Mouse (Mus musculus): ENCODE results near the gene Slc37a4. TPM values are rescaled to one million over a fixed set of nuclear protein-coding genes. Genes with fewer than 3 reads are reported as not detected.
"Not testable (repeated sequence)": the region's sequence is repeated elsewhere in the genome, so short reads cannot be mapped to it uniquely, and the experiment has no call there.

Gene Slc37a4
- polyA plus RNA-seq, 1 experiment from 2014 or later: 36.1 TPM

DNA sequence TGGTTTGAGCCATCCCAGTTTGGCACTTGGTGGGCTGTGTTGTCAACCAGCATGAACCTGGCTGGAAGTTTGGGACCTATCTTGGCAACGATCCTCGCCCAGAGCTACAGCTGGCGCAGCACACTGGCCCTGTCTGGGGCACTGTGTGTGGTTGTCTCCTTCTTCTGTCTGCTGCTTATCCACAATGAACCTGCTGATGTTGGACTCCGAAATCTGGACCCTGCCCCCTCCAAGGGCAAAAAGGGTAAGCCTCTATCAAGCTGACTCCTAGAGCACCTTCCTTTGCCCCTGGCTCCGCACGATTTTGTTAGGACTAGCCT lies 3.1 kb downstream of the Slc37a4 start:
- Histone ChIP-seq H3K36me3 (peaks cover 45% of the 10 kb centered on the region), H3K4me1 (peaks cover 14% of the 10 kb centered on the region), H3K4me2 (replicated peaks) (no peak overlapping the region), H3K9me3 (no peaks in the 10 kb centered on the region), H3K27ac (replicated peaks) (no peak overlapping the region), H3K4me3 (no peak overlapping the region), H3K27me3 (no peaks in the 10 kb centered on the region), H3K9ac (replicated peaks) (no peak overlapping the region)
- WGBS: 89% methylated on average over 6 of the region's 6 CpGs
- no peak for ATAC-seq (replicated peaks)

DNA sequence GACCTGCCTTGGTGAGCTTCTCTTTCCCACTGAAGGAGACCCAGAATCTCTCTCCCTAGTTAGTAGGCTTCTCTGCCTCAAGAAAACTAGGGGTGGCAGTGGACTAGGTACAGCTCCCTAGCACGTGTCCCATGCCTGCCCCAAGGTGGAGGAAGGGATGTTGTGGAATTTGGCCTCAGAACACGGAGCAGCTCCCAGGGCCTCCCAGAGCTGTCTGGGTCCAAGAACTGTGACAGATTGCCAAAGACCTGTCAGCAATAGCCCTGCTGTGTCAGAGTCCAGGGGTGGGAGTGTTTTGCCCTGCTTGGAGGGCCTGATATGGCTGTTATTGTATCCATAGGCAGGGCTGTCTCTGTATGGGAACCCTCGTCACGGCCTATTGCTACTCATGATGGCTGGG lies 4.4 kb downstream of the Slc37a4 start:
- Histone ChIP-seq H3K4me1 (peaks cover 26% of the 10 kb centered on the region), H3K36me3 (peaks cover 55% of the 10 kb centered on the region), H3K27me3 (no peaks in the 10 kb centered on the region), H3K9me3 (no peaks in the 10 kb centered on the region), H3K4me2 (replicated peaks) (no peak overlapping the region), H3K4me3 (no peak overlapping the region), H3K9ac (replicated peaks) (no peak overlapping the region), H3K27ac (replicated peaks) (no peak overlapping the region)
- ATAC-seq (replicated peaks): no peak
- 97% methylated on average over 4 of the region's 4 CpGs for WGBS

DNA sequence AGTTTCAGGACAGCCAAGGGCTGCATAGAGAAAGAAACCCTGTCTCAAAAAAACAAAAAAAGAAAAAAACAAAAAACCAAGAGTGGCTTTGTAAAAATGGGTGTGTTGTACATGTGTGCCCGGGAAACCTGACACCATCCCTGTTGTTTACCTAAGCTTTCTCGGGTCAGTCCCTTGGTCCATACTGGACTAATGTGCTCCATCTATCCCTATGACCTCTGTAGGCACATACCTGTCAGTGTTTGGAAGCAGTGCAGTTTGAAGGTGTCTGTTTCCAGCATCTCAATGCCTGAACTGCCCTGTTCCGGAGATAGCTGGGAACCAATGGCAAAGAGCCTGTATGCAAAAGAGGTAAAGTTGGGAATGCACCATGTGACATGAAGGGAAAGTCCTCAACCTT lies 8.4 kb downstream of the Slc37a4 start:
- 83% methylated on average over 3 of the region's 3 CpGs for WGBS
- H3K27me3 ChIP-seq: no peaks in the 10 kb centered on the region
- no peaks in the 10 kb centered on the region for H3K9me3 ChIP-seq
- no peak overlapping the region for H3K27ac ChIP-seq (replicated peaks)
- no peak for ATAC-seq (replicated peaks)
- H3K4me1 ChIP-seq: peaks cover 26% of the 10 kb centered on the region
- peaks cover 68% of the 10 kb centered on the region for H3K36me3 ChIP-seq
- H3K9ac ChIP-seq (replicated peaks): no peak overlapping the region
- H3K4me3 ChIP-seq: no peak overlapping the region
- H3K4me2 ChIP-seq (replicated peaks): no peak overlapping the region

DNA sequence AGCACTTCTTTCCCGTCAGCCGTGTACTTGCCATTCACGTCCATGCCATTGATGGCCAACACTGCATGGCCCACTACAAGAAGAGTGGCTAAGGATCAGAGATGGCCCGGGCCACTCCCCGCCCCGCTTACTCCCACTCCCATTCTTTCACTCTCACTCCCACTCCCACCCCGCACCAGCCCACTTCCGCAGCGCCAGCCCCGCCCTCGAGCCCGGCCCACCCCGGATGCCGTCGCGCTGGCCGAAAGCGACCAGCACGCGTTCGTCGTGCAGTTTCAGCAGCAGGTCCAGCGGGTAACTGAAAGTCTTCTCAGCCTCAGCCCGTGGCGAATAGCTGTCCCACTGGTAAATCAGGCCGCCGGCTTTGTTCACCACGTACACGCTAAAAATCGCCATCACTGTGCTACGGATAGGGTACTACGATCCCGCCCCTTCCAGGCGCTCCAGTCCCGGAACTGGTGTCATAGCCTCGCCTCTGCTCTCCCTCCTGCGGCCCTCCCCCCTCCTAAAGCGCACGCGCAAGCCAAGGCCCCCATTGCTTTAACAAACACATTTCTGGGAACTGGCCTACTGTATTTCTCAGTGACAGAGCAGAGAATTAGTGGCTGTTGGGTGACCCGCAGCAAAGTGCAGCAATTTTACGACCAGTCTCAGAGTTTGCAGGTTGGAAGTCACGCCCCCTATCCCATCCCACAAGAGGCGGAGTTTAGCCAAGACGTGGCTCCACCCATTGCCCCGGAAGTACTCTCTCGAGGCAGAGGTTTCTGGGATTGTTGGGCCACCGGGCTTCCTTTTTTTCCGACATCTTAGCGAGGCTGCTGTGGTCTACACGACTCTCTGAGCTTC lies 10.5 kb downstream of the Slc37a4 start, which contains the start of the genes Rps25 and Trappc4:
Gene Rps25 (plus strand): TSS at position 234 of the 846 bp plus-strand sequence.
Gene Trappc4 (minus strand): TSS at position 695 of the 846 bp plus-strand sequence.
- H3K9me3 ChIP-seq: no peaks in the 10 kb centered on the region
- H3K4me1 ChIP-seq: peaks cover 26% of the 10 kb centered on the region
- peaks cover 69% of the 10 kb centered on the region for H3K36me3 ChIP-seq
- H3K27ac ChIP-seq (replicated peaks): peak within 1 kb of the TSS; percentile 98
- peak within 1 kb of the TSS; percentile 83 for H3K4me3 ChIP-seq
- peak; percentile 97 for ATAC-seq (replicated peaks)
- H3K27me3 ChIP-seq: no peaks in the 10 kb centered on the region
- H3K4me2 ChIP-seq (replicated peaks): peak within 1 kb of the TSS; percentile 68
- under 1% methylated on average over 51 of the region's 51 CpGs for WGBS
- peak within 1 kb of the TSS; percentile 86 for H3K9ac ChIP-seq (replicated peaks)

DNA sequence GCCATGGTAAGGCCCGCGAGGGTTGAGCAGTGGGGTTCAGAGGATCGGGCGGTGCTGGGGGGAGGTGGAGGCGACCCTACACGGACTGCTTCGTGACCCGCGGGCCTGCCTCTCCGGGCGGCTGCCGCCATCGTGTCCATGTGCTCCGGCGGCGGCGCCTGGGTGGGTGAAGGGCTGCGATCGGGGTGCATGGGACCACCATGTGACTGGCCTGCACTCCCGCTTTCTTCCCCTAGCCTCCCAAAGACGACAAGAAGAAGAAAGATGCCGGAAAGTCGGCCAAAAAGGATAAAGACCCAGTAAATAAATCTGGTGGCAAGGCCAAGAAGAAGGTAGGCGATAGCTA lies 11.1 kb downstream of the Slc37a4 start:
- H3K27me3 ChIP-seq: no peaks in the 10 kb centered on the region
- peak overlapping the region; percentile 98 for H3K27ac ChIP-seq (replicated peaks)
- peak overlapping the region; percentile 83 for H3K4me3 ChIP-seq
- H3K36me3 ChIP-seq: peaks cover 69% of the 10 kb centered on the region
- peaks cover 26% of the 10 kb centered on the region for H3K4me1 ChIP-seq
- ATAC-seq (replicated peaks): no peak
- WGBS: under 1% methylated on average over 24 of the region's 24 CpGs
- no peaks in the 10 kb centered on the region for H3K9me3 ChIP-seq
- peak overlapping the region; percentile 86 for H3K9ac ChIP-seq (replicated peaks)
- peak overlapping the region; percentile 68 for H3K4me2 ChIP-seq (replicated peaks)

DNA sequence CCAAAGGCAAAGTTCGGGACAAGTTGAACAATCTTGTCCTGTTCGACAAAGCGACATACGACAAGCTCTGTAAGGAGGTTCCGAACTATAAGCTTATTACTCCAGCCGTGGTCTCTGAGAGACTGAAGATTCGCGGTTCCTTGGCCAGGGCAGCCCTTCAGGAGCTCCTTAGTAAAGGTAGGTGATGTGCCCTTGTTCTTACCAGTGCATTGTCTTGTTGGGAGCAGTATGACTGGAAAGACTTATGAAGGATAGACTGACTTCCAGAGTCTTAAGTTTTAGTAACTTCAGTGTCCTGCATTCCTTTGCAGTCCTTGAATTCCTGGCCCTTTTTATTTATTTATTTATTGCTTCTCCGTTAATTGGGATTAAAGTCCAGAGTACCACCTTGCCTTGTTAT lies 12.0 kb downstream of the Slc37a4 start:
- Histone ChIP-seq H3K4me3 (peak overlapping the region; percentile 83), H3K4me1 (peaks cover 26% of the 10 kb centered on the region), H3K4me2 (replicated peaks) (peak overlapping the region; percentile 68), H3K36me3 (peaks cover 68% of the 10 kb centered on the region)
- not testable (repeated sequence) for ATAC-seq (replicated peaks); H3K9me3 ChIP-seq; H3K27me3 ChIP-seq; H3K27ac ChIP-seq (replicated peaks); H3K9ac ChIP-seq (replicated peaks)
- 80% methylated on average over 9 of the region's 9 CpGs for WGBS

DNA sequence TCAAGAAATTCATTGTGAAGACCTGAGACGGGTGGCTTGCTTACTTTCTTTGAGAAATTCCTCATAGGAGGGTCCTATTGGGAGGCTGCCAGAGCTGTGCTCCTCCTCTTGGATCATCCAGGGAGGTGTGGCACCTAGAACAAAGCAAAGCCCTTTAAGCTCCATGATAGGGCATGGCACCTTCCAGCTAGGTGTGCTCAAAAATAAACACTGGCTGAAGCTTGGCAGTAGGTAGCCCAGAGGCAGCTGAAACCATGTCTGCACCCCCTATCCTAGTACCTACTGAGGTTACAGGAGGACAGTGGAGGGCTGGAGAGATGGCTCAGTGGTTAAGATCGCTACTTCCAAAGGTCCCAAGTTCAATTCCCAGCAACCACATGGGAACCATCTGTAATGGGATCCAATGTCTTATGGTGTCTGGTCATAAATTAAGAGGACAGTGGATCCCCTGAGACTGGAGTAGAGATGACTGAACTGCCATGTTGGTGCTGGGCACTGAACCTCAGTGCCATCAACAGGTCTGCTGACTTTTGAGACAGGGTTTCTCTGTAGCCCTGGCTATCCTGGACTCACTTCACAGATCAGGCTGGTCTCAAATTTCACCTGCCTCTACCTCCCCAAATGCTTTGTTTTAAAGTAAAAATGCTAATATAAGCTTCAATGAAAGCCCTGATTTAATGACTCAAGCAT lies 14.1 kb downstream of the Slc37a4 start:
- Histone ChIP-seq H3K4me3 (no peak overlapping the region), H3K4me1 (peaks cover 18% of the 10 kb centered on the region), H3K9ac (replicated peaks) (no peak overlapping the region), H3K27me3 (no peaks in the 10 kb centered on the region), H3K27ac (replicated peaks) (no peak overlapping the region), H3K4me2 (replicated peaks) (no peak overlapping the region), H3K9me3 (no peaks in the 10 kb centered on the region), H3K36me3 (peaks cover 53% of the 10 kb centered on the region)
- 79% methylated on average over 2 of the region's 2 CpGs for WGBS
- ATAC-seq (replicated peaks): no peak

DNA sequence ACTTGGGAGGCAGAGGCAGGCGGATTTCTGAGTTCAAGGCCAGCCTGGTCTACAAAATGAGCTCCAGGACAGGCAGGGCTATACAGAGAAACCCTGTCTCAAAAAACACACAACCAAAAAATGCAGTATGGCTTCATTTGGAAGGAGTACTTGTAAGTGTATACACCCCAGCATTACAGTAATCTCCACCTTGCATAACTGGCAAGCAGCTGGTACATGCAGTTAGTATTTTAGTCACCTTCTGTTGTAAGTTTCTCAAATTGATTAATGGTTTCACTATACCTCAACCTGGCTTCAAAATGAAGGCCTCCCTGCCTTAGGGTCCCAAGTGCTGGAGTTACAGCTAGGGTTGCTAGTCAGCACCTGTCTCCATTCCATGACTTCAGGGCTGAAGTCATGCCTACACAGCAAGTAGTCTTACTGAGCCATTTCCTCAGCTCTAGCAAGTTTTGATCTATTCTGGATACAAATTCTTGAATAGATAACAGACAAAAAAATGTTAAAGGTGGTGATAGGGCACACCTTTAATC lies 15.0 kb downstream of the Slc37a4 start:
- H3K4me1 ChIP-seq: peaks cover 16% of the 10 kb centered on the region
- no peak overlapping the region for H3K4me2 ChIP-seq (replicated peaks)
- H3K36me3 ChIP-seq: peaks cover 53% of the 10 kb centered on the region
- no peaks in the 10 kb centered on the region for H3K9me3 ChIP-seq
- no peak overlapping the region for H3K4me3 ChIP-seq
- WGBS: 80% methylated on average over 1 of the region's 1 CpGs
- no peak for ATAC-seq (replicated peaks)
- H3K9ac ChIP-seq (replicated peaks): no peak overlapping the region
- H3K27ac ChIP-seq (replicated peaks): no peak overlapping the region
- H3K27me3 ChIP-seq: no peaks in the 10 kb centered on the region

DNA sequence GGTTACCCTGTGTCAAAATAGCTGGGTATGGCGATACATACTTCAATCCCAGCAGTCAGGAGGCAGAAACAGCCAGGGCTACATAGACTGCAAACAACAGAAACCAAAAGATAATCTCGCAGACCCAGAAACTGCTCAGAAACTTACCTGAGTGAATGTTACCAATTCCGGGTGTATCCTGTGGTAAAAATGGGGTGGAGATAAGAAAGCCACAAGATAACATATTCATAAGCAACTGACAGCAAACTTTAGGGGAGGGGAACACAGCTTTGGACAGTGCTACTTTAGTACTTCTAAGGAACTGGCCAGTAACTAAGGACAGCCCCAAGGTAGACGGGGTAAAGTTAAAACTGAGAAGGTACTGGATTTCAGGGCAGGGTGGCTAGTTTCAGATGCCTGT lies 15.7 kb downstream of the Slc37a4 start:
- Histone ChIP-seq H3K27me3 (no peaks in the 10 kb centered on the region), H3K4me3 (no peak overlapping the region), H3K4me1 (peaks cover 20% of the 10 kb centered on the region), H3K9me3 (no peaks in the 10 kb centered on the region), H3K27ac (replicated peaks) (no peak overlapping the region), H3K4me2 (replicated peaks) (no peak overlapping the region), H3K36me3 (peaks cover 53% of the 10 kb centered on the region), H3K9ac (replicated peaks) (no peak overlapping the region)
- WGBS: 87% methylated on average over 4 of the region's 4 CpGs
- ATAC-seq (replicated peaks): no peak

DNA sequence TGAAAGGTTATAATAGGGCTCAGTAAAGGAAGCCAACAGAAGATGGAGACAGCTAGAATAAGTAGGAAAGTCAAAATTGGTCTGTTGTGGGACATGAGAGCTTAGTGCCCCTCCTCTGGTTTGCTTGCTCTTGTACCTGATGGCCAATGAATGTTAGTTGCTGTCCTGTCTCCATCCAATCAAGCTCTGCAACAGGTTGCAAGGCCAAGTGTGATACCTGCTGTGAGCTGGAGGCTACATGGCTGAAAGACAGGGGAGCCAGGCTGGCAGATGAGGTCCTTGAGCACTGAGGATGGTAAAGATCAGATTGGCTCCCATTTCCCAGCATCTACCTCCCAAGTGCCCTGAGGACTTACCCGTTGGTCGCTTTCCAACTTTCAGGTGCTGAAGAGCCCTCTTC lies 16.1 kb downstream of the Slc37a4 start:
- 83% methylated on average over 2 of the region's 2 CpGs for WGBS
- H3K4me2 ChIP-seq (replicated peaks): no peak overlapping the region
- H3K9ac ChIP-seq (replicated peaks): no peak overlapping the region
- no peak overlapping the region for H3K4me3 ChIP-seq
- no peaks in the 10 kb centered on the region for H3K9me3 ChIP-seq
- no peaks in the 10 kb centered on the region for H3K27me3 ChIP-seq
- no peak for ATAC-seq (replicated peaks)
- H3K27ac ChIP-seq (replicated peaks): no peak overlapping the region
- peaks cover 23% of the 10 kb centered on the region for H3K4me1 ChIP-seq
- H3K36me3 ChIP-seq: peaks cover 53% of the 10 kb centered on the region

DNA sequence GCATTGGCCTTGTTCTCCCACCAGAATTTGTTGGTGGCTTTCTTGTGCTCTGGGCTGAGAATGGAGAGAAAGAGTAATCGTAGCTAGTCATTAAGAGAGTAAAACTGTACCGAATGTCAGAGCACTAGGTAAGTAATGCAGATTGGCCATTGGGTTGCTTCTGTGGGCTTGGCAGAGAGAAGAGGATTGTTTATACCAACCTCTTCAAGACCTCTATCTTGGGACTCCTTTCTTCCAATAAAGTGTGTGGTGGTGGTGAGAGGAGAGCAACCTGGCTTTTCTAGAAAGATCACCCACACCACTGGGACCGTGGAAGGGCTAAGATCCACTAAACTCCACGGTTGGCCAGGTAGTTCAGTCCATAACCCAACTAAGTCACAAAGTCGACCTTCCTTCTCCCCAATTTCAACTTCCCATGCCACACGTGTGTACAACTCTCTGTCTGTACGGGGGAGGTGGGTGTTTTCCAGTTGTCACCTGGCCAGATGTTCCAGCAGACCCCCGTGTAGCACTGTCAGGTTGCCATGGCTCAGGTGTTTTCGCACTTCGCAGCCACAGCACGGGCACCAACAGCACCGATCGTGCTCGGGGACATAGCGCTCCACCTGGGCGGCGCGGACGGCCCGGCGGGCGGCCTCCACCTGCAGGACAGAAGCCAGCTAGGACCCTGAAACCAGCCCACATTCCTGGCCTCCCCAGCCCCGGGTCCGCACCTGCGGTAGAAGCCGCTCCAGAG lies 20.7 kb downstream of the Slc37a4 start:
- peak overlapping the region; percentile 74 for H3K4me2 ChIP-seq (replicated peaks)
- peak overlapping the region; percentile 74 for H3K9ac ChIP-seq (replicated peaks)
- 7% methylated on average over 26 of the region's 26 CpGs for whole genome bisulfite sequencing
- H3K27me3 ChIP-seq: no peaks in the 10 kb centered on the region
- H3K9me3 ChIP-seq: no peaks in the 10 kb centered on the region
- H3K27ac ChIP-seq (replicated peaks): peak overlapping the region; percentile 87
- peaks cover 17% of the 10 kb centered on the region for H3K36me3 ChIP-seq
- H3K4me3 ChIP-seq: peak overlapping the region; percentile 65
- ATAC-seq (replicated peaks): peak; percentile 65; the same call in 1 of the 2 replicates
- peaks cover 12% of the 10 kb centered on the region for H3K4me1 ChIP-seq

DNA sequence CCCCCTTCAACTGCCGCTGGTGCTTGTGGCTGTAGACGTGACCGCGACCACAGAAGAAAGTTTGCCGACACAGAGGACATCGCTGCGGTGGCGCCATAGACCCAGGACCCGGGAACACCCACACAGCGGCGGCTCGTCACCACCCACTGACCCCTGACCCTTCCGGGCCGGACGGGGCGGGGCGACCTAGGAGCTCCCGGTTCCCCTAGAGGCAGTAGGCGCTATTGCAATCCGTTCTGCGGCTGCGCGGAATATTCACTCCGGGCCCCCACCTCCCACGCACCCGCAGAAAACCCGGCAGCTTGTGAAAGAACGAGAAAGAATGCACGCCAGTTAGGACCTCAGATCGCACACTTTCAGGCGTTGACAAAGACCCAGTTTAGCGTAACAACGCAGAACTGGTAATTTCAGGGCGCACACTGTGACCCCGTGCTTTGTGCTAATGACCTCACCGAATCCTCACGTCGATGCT lies 21.3 kb downstream of the Slc37a4 start:
- peaks cover 11% of the 10 kb centered on the region for H3K36me3 ChIP-seq
- under 1% methylated on average over 38 of the region's 38 CpGs for WGBS
- H3K4me3 ChIP-seq: peak overlapping the region; percentile 65
- ATAC-seq (replicated peaks): peak; percentile 90
- peak overlapping the region; percentile 87 for H3K27ac ChIP-seq (replicated peaks)
- H3K4me1 ChIP-seq: peaks cover 12% of the 10 kb centered on the region
- H3K9me3 ChIP-seq: no peaks in the 10 kb centered on the region
- H3K27me3 ChIP-seq: no peaks in the 10 kb centered on the region
- peak overlapping the region; percentile 74 for H3K9ac ChIP-seq (replicated peaks)
- H3K4me2 ChIP-seq (replicated peaks): peak overlapping the region; percentile 74
